Mouse (Mus musculus) stomach, embryonic 15.5 days (tissue): ENCODE measurements around the gene Stk10. TPM values are rescaled to one million over a fixed set of nuclear protein-coding genes. Genes with fewer than 3 reads are reported as not detected.

Source experiments
- ATAC-seq: fragments of 200-750 bp; cut with Nextera tagmentation; 2 replicates; pipeline ENCODE4 v1.8.0; 2017; ENCODE audit warnings: low read depth, moderate number of reproducible peaks, moderate TSS enrichment; ENCODE audit not compliant: insufficient read depth, low FRiP score
- H3K27ac ChIP-seq: fragments of 300-500 bp; sonication (generic); 2 replicates; pipeline ENCODE4 v1.5.1; 2015; ENCODE audit warnings: mild to moderate bottlenecking, inconsistent platforms
- H3K27me3 ChIP-seq: fragments of 300-500 bp; sonication (generic); replicated peaks from 2 replicates; pipeline ENCODE4 v1.6.1; 2015; ENCODE audit warnings: inconsistent platforms
- H3K36me3 ChIP-seq: fragments of 300-500 bp; sonication (generic); 2 replicates; pipeline ENCODE4 v1.6.1; 2015; ENCODE audit warnings: inconsistent platforms
- H3K4me1 ChIP-seq: fragments of 300-500 bp; sonication (generic); 2 replicates; pipeline ENCODE4 v1.6.1; 2015; ENCODE audit warnings: inconsistent platforms
- H3K4me2 ChIP-seq: fragments of 300-500 bp; sonication (generic); 2 replicates; pipeline ENCODE4 v1.6.1; 2015; ENCODE audit warnings: mild to moderate bottlenecking, inconsistent platforms
- H3K4me3 ChIP-seq: fragments of 300-500 bp; sonication (generic); replicated peaks from 2 replicates; pipeline ENCODE4 v1.5.1; 2015; ENCODE audit warnings: inconsistent platforms
- H3K9ac ChIP-seq: fragments of 300-500 bp; sonication (generic); 2 replicates; pipeline ENCODE4 v1.6.1; 2015; ENCODE audit warnings: inconsistent platforms
- H3K9me3 ChIP-seq: fragments of 300-500 bp; sonication (generic); 2 replicates; pipeline ENCODE4 v1.6.1; 2016; ENCODE audit warnings: inconsistent platforms
- WGBS: fragments of 180-500 bp; shearing (Covaris S2); methylation state at CpG from one replicate; pipeline ENCODE4 v1.1.7; 2015; 5-methylcytosine and 5-hydroxymethylcytosine counted together
- polyA plus RNA-seq: library from polyadenylated mRNA; unstranded; fragments of >200 nt; fragmentation: Nextera tagmentation; extraction: Ambion mirVana; gene quantifications from 2 replicates; pipeline ENCODE4 v1.2.1, GENCODE M21; 2015

Gene Stk10
- polyA plus RNA-seq, 1 experiment from 2014 or later, result 3.8 TPM

DNA sequence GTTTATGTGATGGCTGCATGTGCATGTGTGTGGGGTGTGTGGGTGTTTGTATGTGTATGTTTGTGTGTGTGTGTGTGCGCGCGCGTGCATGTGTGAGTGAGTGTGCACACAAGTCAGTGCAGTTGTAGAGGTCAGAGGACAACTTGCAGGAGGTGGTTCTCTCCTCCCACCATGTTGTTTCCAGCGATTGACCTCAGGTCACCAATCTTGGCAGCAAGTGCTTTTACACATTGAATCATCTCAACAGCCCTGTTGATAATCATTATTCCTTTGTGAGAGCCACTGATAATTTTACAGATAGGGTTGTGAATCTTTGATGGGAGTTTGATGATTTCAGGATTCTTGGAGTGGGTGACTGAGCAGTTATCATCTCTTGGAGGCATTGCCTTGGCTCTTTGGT lies 99.6 kb downstream of the Stk10 start:
- Histone ChIP-seq H3K4me3 (no peak overlapping the region), H3K9ac (no peak overlapping the region), H3K36me3 (no peaks in the 10 kb centered on the region), H3K27me3 (0 out of 2 replicates have a peak, but pooled peaks cover 3% of the 10 kb centered on the region), H3K27ac (no peak overlapping the region), H3K4me1 (no peaks in the 10 kb centered on the region), H3K9me3 (no peaks in the 10 kb centered on the region), H3K4me2 (no peak overlapping the region)
- 92% methylated on average over 5 of the region's 5 CpGs for WGBS
- ATAC-seq, result no peak

DNA sequence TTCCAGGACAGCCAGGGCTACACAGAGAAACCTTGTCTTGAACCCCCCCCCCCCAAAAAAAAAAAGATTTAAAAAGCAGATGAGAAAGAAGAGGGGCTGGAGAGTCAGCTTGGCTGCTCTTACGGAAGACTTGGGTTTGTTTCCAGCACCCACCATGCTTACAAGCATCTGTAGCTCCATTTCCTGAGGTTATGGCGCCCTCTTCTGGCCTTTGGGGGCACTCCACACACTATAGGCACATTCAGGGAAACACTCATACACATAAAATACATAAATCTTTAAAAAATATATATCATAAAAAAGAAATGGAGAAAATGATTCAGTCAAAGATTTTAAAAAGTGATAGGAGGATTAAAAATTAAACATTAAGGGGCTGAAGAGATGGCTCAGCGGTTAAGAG lies 100.4 kb downstream of the Stk10 start:
- H3K4me3 ChIP-seq, result no peak overlapping the region
- H3K4me2 ChIP-seq, result no peak overlapping the region
- WGBS, result 70% methylated on average over 3 of the region's 3 CpGs
- no peaks in the 10 kb centered on the region for H3K36me3 ChIP-seq
- no peak overlapping the region for H3K9ac ChIP-seq
- no peaks in the 10 kb centered on the region for H3K9me3 ChIP-seq
- H3K4me1 ChIP-seq, result no peaks in the 10 kb centered on the region
- ATAC-seq, result no peak
- H3K27me3 ChIP-seq, result no peaks in the 10 kb centered on the region
- no peak overlapping the region for H3K27ac ChIP-seq

DNA sequence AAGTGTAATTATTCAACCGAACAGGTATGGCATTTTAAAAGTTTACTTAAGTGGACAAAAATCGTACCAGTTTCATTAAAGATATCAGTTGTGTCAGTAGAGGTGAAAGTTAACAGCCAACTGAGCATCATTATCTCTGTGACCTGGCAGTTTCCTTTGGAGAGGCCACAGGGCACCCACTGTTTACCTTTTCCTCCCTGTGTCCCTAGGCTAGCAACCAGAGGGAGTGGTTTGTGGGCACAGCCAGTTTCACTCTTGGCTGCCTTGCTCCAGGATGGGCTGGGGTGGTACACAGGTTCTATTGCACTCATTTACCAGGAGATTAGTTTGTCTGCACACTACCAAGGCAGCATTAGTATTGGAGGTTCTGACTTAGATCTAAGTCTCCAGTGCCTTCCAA lies 101.0 kb downstream of the Stk10 start:
- H3K9ac ChIP-seq, result no peak overlapping the region
- no peaks in the 10 kb centered on the region for H3K4me1 ChIP-seq
- H3K27me3 ChIP-seq, result no peaks in the 10 kb centered on the region
- 41% methylated on average over 2 of the region's 2 CpGs for WGBS
- 0 out of 2 replicates have a peak, but pooled peaks have one; percentile 31 for ATAC-seq
- peak overlapping the region; percentile 16; the same call in 1 of the 2 replicates for H3K27ac ChIP-seq
- H3K4me2 ChIP-seq, result no peak overlapping the region
- H3K9me3 ChIP-seq, result no peaks in the 10 kb centered on the region
- no peak overlapping the region for H3K4me3 ChIP-seq
- H3K36me3 ChIP-seq, result no peaks in the 10 kb centered on the region

DNA sequence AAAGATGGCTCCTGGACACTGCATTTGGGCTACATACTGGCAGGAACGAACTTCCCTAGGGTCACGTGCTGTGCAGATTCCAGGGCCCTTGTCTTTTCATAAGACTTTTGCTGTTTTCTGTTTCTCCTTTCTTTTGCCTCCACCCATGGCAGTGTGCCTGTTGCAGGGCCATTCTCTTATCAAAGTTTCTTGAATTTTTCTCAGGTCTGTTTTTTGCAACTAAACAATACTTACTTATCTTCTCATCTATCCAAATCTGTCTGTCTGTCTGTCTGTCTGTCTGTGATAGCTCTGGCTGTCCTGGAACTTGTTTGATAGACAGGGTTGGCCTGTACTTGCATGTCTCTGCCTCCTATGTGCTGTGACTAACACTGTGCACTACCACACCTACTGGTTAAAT lies 101.7 kb downstream of the Stk10 start:
- Histone ChIP-seq H3K4me1 (no peaks in the 10 kb centered on the region), H3K9me3 (no peaks in the 10 kb centered on the region), H3K27me3 (no peaks in the 10 kb centered on the region), H3K4me2 (no peak overlapping the region), H3K4me3 (no peak overlapping the region), H3K27ac (no peak overlapping the region), H3K36me3 (no peaks in the 10 kb centered on the region), H3K9ac (no peak overlapping the region)
- WGBS, result 40% methylated on average over 2 of the region's 2 CpGs
- no peak for ATAC-seq

DNA sequence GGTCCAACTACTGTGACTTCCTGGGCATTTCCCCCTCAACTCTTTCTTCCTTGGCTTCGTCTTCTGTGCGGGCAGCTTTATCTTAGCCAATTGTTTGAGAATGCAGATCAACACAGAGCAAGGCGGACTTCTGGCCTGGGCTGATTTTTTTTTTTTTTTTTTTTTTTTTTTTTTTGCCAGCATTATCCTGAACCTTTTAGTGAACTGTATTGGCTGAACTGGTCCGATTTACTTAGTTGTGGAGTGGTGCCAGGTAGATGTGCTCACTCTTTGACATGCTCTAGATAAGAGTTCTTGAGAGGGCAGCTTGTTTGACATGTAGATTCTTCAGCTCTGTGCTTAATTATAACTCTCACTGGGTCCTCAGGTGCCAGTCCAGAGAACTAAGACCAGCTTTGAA lies 103.2 kb downstream of the Stk10 start:
- peak; percentile 18; the same call in 1 of the 2 replicates for ATAC-seq
- no peaks in the 10 kb centered on the region for H3K9me3 ChIP-seq
- no peak overlapping the region for H3K4me2 ChIP-seq
- H3K9ac ChIP-seq, result no peak overlapping the region
- no peaks in the 10 kb centered on the region for H3K36me3 ChIP-seq
- H3K27me3 ChIP-seq, result no peaks in the 10 kb centered on the region
- H3K27ac ChIP-seq, result no peak overlapping the region
- H3K4me3 ChIP-seq, result no peak overlapping the region
- 46% methylated on average over 4 of the region's 4 CpGs for WGBS
- H3K4me1 ChIP-seq, result no peaks in the 10 kb centered on the region

DNA sequence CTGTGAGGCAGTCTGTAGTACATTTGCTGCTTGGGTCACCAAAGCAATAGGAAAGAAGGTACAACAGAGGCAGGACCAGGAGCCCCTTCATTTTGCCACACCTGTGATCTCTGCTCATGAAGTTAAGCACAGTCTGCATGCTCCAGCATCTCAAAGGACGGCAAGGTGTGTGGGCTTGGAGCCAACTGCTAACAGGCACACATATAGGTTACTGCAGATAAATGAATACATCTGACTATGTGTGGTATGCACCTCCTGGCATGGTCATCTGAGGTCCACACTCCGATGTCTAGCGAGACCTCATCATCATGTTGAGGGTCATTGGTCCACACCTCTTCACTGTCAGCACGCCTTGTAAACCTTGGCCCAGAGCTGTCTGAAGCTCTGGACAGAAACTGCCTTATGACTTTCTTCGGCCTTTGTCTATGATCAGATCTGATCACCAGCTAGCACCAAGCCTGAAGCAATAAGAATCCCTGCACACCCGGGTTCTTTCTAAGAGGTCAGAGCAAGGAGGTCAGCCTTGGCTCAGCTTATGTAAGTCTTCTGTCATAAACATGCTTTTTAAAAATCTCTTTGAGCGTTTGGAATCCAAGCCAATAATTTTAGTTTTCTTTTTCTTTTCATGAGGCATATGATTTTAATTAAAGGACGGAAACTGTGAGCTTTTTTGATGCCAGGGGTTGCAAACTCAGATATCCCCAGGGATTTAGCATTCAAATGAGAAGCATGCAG lies 105.6 kb downstream of the Stk10 start:
- no peak overlapping the region for H3K9ac ChIP-seq
- ATAC-seq, result no peak
- WGBS, result 80% methylated on average over 8 of the region's 8 CpGs

DNA sequence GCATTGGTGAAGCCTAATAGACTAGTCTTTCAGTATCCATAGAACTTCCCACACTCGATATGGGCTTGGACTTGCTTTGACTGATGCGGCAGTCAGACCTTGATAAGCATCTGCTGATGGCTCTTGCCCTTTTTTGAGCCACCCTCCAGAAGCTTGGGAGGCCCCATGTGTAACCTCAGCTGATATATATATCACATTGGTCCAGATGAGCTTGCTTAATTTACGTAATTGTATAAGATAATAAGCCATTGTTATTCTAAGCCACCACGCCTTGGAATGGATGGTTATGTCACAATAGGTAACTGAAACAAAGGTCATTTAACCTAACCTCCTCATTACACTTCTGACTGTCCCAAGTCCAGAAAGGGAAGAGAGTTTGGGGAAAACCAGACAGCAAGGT lies 107.5 kb downstream of the Stk10 start:
- peak overlapping the region; percentile 71; the same call in 1 of the 2 replicates for H3K4me2 ChIP-seq
- no peak overlapping the region for H3K9ac ChIP-seq
- no peak overlapping the region for H3K27ac ChIP-seq
- peaks cover 9% of the 10 kb centered on the region; the same call in 1 of the 2 replicates for H3K4me1 ChIP-seq
- WGBS, result 82% methylated on average over 4 of the region's 4 CpGs
- H3K4me3 ChIP-seq, result no peak overlapping the region
- H3K9me3 ChIP-seq, result no peaks in the 10 kb centered on the region
- no peaks in the 10 kb centered on the region for H3K27me3 ChIP-seq
- ATAC-seq, result no peak
- H3K36me3 ChIP-seq, result no peaks in the 10 kb centered on the region

More for the DNA sequence above, 105.6 kb downstream of the Stk10 start:
- no peaks in the 10 kb centered on the region for H3K9me3 ChIP-seq
- no peak overlapping the region for H3K4me2 ChIP-seq
- H3K36me3 ChIP-seq, result no peaks in the 10 kb centered on the region
- H3K27ac ChIP-seq, result no peak overlapping the region
- no peaks in the 10 kb centered on the region for H3K27me3 ChIP-seq
- no peak overlapping the region for H3K4me3 ChIP-seq
- 0 out of 2 replicates have a peak, but pooled peaks cover 4% of the 10 kb centered on the region for H3K4me1 ChIP-seq

DNA sequence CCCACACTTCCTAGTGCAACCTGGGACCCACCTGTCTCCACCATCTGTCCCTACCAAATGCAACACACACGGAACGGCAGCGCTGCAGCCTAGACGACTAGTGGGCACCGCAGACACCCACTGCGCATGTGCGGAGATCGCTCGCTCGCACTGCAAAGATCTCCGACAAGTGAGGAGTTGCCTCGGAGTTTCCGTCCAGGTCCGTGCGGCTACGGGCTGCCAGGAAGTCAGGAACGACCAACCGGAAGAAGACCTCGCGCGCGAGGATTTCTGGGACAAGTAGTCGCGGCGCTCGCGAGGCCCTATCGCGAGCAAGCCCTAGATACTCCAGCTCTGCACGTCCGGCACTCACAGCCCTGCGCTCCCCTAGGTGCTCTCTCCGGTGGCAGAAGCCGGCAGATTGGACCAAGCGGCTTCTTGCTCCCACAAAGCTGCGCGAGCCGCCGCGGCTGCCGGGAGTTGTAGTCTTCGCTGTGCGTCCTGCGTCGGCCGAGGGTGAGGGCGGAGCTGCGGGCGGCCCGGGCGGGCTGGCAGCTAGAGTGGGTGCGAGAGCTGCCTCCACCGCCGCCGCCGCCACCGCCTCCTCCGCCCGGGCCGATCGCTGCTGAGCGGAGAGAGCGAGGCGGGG lies 109.3 kb downstream of the Stk10 start, which contains the start of gene Fbxw11:
Fbxw11 (plus strand) TSS at position 476 of the 628 bp plus-strand sequence.
- ATAC-seq, result peak; percentile 94
- Histone ChIP-seq H3K9ac (peak within 1 kb of the TSS; percentile 98), H3K27me3 (no peaks in the 10 kb centered on the region), H3K4me3 (peak within 1 kb of the TSS; percentile 92), H3K36me3 (no peaks in the 10 kb centered on the region), H3K9me3 (no peaks in the 10 kb centered on the region), H3K4me1 (peaks cover 9% of the 10 kb centered on the region; the same call in 1 of the 2 replicates), H3K4me2 (peak within 1 kb of the TSS; percentile 71), H3K27ac (peak within 1 kb of the TSS; percentile 99)
- under 1% methylated on average over 64 of the region's 64 CpGs for WGBS

DNA sequence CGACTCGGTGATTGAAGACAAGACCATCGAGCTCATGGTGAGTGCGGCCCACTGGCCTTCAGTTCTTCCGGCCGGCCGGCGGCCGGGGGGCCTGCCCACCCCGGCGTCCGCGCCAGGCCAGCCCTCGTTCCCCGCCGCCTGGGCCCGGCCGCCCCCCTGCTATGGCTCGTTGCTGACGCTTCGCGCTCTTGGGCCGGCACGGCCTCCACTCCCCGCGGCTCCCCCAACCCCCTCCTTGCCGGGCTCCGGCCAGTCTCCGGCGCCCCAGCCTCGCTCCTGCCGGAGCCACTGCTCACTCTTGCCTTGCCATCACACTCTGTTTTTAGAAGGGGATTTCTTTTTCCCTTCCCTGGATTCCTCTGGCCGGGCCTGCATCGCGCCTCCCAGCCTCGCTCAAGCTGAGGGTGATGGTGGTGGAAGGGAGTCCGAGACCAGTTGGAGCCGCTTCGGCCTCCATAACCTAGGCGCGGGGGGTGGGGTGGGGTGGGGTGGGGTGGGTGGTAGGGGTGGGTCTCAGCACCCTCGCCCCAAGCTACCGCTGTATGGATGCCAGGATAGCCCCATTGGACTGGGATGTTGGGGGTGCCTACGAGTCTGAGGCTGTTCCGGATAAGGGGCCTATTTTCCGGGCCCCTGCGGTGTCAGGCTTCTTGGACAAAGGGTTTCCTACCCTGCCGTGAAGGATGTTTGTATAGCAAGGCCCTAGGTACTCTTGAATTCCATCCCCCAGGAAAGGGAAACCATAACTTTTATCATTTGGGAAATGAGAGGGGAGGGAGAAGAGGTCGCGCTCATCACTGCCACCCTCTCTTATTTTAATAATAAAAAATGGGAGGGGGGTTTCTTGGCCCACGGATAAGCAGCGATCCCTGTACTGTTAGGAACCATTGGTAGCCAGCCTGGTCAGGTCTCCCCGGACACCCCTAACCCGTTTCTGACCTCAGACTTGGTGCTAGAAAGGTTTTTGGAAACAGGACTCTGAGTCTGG lies 110.1 kb downstream of the Stk10 start:
- Histone ChIP-seq H3K36me3 (no peaks in the 10 kb centered on the region), H3K9me3 (no peaks in the 10 kb centered on the region), H3K4me1 (peaks cover 9% of the 10 kb centered on the region; the same call in 1 of the 2 replicates), H3K27ac (peak overlapping the region; percentile 99), H3K9ac (peak overlapping the region; percentile 98), H3K4me3 (peak overlapping the region; percentile 92), H3K4me2 (peak overlapping the region; percentile 71), H3K27me3 (no peaks in the 10 kb centered on the region)
- ATAC-seq, result peak; percentile 54
- under 1% methylated on average over 51 of the region's 54 CpGs for WGBS

DNA sequence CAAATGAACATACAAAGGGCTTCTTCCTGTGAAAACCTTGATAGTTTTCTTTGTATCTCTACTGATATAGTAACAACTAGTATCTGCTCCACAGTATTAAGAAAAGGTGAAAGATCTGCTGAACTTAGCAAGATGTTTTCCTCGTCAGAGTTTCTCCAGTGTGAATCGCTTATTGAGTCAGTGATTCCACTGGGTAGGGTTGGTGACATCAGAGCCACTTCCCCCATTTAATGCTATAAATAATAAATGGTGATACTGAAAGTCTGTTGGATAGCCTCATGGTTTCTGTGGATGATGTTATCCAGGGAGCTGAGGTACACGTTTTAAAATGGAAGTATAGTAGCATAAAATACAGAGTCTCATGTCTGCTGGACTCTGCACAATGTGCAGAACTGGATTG lies 110.9 kb downstream of the Stk10 start:
- no peaks in the 10 kb centered on the region for H3K36me3 ChIP-seq
- WGBS, result 21% methylated on average over 3 of the region's 3 CpGs
- H3K9me3 ChIP-seq, result no peaks in the 10 kb centered on the region
- peak overlapping the region; percentile 98; the same call in 1 of the 2 replicates for H3K9ac ChIP-seq
- ATAC-seq, result no peak
- peaks cover 9% of the 10 kb centered on the region; the same call in 1 of the 2 replicates for H3K4me1 ChIP-seq
- peak overlapping the region; percentile 99; the same call in 1 of the 2 replicates for H3K27ac ChIP-seq
- H3K4me3 ChIP-seq, result peak overlapping the region; percentile 92
- no peaks in the 10 kb centered on the region for H3K27me3 ChIP-seq
- peak overlapping the region; percentile 71 for H3K4me2 ChIP-seq

DNA sequence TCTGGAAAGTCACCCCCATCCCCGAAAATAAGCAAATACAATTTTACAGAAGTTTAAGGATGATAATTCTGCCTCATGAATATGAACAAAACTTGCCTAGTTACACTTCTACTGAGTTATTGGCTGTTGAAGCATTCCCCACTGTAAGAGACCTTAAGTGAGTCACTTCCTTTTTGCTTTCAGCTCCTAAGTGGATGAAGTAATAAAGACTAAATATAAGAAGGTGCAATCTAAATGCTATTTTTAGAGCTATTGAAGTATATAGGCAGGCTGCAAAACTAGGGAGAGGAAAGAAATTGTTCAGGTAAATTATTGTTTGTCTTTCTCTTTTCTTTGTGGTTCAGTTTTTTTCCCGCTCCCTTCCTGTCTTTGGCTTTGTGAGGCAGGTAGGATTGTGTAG lies 114.2 kb downstream of the Stk10 start:
- Histone ChIP-seq H3K9me3 (no peaks in the 10 kb centered on the region), H3K4me2 (no peak overlapping the region), H3K27ac (no peak overlapping the region), H3K4me1 (peaks cover 13% of the 10 kb centered on the region; the same call in 1 of the 2 replicates), H3K27me3 (no peaks in the 10 kb centered on the region), H3K4me3 (no peak overlapping the region), H3K36me3 (no peaks in the 10 kb centered on the region), H3K9ac (no peak overlapping the region)
- ATAC-seq, result no peak
- WGBS, result 75% methylated on average over 2 of the region's 2 CpGs
